Mouse (Mus musculus) megakaryocyte-erythroid progenitor cell, adult 5 weeks (primary cell): ENCODE data around the gene Ing1. TPM values are rescaled to one million over a fixed set of nuclear protein-coding genes. Genes with fewer than 3 reads are reported as not detected.

Experiments
- polyA plus RNA-seq: library from polyadenylated mRNA; stranded (reverse); fragments of >175 nt; gene quantifications from 2 replicates; pipeline ENCODE4 v1.2.3, GENCODE M21; 2012

The Ing1 gene
- 66.6 and 94.6 TPM in 2 replicates for polyA plus RNA-seq

DNA sequence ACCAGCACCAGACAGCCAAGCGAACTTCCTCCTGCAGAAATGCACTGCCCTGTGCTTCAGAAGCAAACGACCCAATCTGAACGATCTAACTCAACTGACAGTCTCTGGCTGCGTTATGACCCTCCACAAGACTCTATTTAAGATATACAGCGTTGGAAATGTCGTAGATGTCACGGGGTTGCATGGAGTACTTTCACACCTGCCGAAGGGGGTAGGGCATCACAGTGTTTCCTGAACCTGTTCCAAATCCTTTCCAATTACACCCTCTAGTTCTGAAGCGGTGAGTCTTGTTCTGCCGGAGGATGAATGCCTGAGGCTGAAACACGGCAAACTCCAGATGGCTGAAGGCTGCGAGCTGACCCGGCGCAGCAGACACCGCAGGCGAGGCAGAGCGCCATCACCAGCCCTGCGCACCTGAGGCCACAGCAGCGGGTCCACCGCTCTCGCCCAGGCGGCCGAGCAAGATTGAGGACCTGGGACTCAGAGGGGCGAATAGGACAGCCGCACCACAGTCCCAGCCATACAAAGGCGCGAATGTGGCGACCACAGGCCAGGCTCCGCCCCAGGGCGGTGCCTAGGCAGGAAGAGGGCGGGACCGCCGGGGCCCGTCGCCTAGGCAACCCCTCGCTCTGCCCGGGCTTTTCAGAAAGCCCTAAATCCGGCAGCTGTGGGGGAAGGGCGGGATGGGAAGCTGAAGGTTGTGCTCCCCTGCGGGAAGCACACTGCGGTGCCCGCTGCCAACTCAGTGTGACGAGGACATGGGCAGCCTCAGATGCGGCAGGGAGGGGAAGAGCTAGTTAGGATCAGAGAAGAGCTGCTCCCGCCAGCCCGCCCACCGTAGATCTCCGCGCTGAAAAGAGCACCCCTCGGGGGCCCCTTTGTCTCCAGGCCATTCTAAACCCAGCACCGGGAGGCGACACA lies at the start of gene Ing1:
Ing1 (plus strand) TSS at position 773 of the 921 bp plus-strand sequence.

GRCm38 (mm10) chr8:11550281-11550948 lies 5.0 kb upstream of the Ing1 start, which contains the start of gene Cars2:
Cars2 (minus strand) TSS chr8:11550783.

Other genes with a start within 250 kb of the Ing1 start
- gene Col4a2, start 242.8 kb upstream of the Ing1 start, polyA plus RNA-seq = 2.6 and 3.5 TPM in 2 replicates
- gene Col4a1, start 242.7 kb upstream of the Ing1 start, polyA plus RNA-seq = 3.2 and 4.6 TPM in 2 replicates
- gene Rab20, start 76.9 kb upstream of the Ing1 start, polyA plus RNA-seq = 4.8 and 6.0 TPM in 2 replicates
- 47.5 and 56.8 TPM in 2 replicates for gene Naxd, start 58.1 kb upstream of the Ing1 start, polyA plus RNA-seq
- gene Cars2, start 4.8 kb upstream of the Ing1 start, polyA plus RNA-seq = 36.0 and 37.7 TPM in 2 replicates
- 74.3 and 83.6 TPM in 2 replicates for gene Ankrd10, start 80.2 kb downstream of the Ing1 start, polyA plus RNA-seq
- gene 1700016D06Rik, start 145.5 kb downstream of the Ing1 start, polyA plus RNA-seq = not detected in 2 replicates
- gene Arhgef7, start 172.2 kb downstream of the Ing1 start, polyA plus RNA-seq = 19.3 and 20.1 TPM in 2 replicates